Mouse (Mus musculus) forebrain, embryonic 11.5 days (tissue): ENCODE measurements around the gene Dcaf8. TPM values are rescaled to one million over a fixed set of nuclear protein-coding genes. Genes with fewer than 3 reads are reported as not detected.
A peak's percentile ranks its signal among the peaks of the same experiment; 100 is the strongest.

Source experiments
- ATAC-seq: fragments of 200-750 bp; cut with Nextera tagmentation; replicated peaks from 2 replicates; pipeline ENCODE4 v1.8.0; 2017; ENCODE audit warnings: moderate TSS enrichment; ENCODE audit not compliant: low FRiP score
- DNase-seq: peaks from one replicate; pipeline ENCODE4 v3.0.0-alpha.2; 2017; ENCODE audit warnings: low spot score
- H3K27ac ChIP-seq: fragments of 300-500 bp; sonication (generic); 2 replicates; pipeline ENCODE4 v1.5.1; 2014; ENCODE audit warnings: low read depth, low read length
- H3K27me3 ChIP-seq: fragments of 300-500 bp; sonication (generic); 2 replicates; pipeline ENCODE4 v1.6.1; 2014; ENCODE audit warnings: mild to moderate bottlenecking, low read length, mixed read lengths; ENCODE audit not compliant: control insufficient read depth, insufficient read depth
- H3K36me3 ChIP-seq: fragments of 300-500 bp; sonication (generic); 2 replicates; pipeline ENCODE4 v1.6.1; 2014; ENCODE audit warnings: mild to moderate bottlenecking, low read length, moderate library complexity, mixed read lengths; ENCODE audit not compliant: control insufficient read depth, insufficient read depth
- H3K4me1 ChIP-seq: fragments of 300-500 bp; sonication (generic); replicated peaks from 2 replicates; pipeline ENCODE4 v1.6.1; 2014; ENCODE audit warnings: low read length, mixed read lengths; ENCODE audit not compliant: control insufficient read depth, insufficient read depth
- H3K4me2 ChIP-seq: fragments of 300-500 bp; sonication (generic); 2 replicates; pipeline ENCODE4 v1.6.1; 2014; ENCODE audit warnings: low read depth, mild to moderate bottlenecking, low read length, moderate library complexity, mixed read lengths; ENCODE audit not compliant: severe bottlenecking
- H3K4me3 ChIP-seq: fragments of 300-500 bp; sonication (generic); 2 replicates; pipeline ENCODE4 v1.5.1; 2014; ENCODE audit warnings: low read depth, low read length
- H3K9ac ChIP-seq: fragments of 300-500 bp; sonication (generic); 2 replicates; pipeline ENCODE4 v1.6.1; 2014; ENCODE audit warnings: low read length
- H3K9me3 ChIP-seq: fragments of 300-500 bp; sonication (generic); 2 replicates; pipeline ENCODE4 v1.6.1; 2016; ENCODE audit warnings: low read length, mixed read lengths; ENCODE audit not compliant: control insufficient read depth
- WGBS: fragments of 180-500 bp; shearing (Covaris S2); extraction: QIAGEN DNeasy Blood & Tissue Kit; methylation state at CpG from one replicate; pipeline ENCODE4 v1.1.7; 2014; 5-methylcytosine and 5-hydroxymethylcytosine counted together
- polyA plus RNA-seq: library from polyadenylated mRNA; unstranded; fragments of >200 nt; fragmentation: Nextera tagmentation; extraction: Ambion mirVana; gene quantifications from 2 replicates; pipeline ENCODE4 v1.2.1, GENCODE M21; 2014

The Dcaf8 gene
- polyA plus RNA-seq, 1 experiment from 2014 or later = 116 TPM

DNA sequence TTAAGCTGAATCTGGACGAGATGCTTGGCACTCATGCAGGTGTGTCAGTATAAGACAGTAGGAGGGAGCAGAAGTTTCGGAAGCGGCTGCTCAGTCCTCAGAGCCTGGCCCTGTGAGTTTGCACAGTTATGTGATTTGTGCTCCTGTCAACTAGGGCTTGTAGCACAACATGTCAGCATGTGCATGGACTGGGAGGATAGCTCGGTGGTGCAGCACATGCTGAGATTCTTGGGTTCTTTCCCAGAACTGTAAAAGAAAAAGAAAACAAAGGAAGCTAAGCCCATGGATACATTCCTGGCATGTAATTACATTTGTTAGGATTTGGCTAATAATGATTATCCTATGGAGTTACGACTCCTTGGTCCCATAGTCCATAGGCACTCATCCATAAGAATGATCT, 25.3 kb downstream of the Dcaf8 start:
- Histone ChIP-seq H3K27me3 (no peaks in the 10 kb centered on the region), H3K27ac (no peak overlapping the region), H3K4me3 (no peak overlapping the region), H3K9ac (no peak overlapping the region), H3K4me2 (no peak overlapping the region), H3K4me1 (no peaks in the 10 kb centered on the region), H3K9me3 (no peaks in the 10 kb centered on the region), H3K36me3 (peaks cover 22% of the 10 kb centered on the region)
- WGBS = 84% methylated on average over 5 of the region's 5 CpGs
- ATAC-seq (no peak), DNase-seq (no peak)

GRCm38 (mm10) chr1:172177791-172178190, 29.9 kb downstream of the Dcaf8 start:
- H3K27me3 ChIP-seq = no peaks in the 10 kb centered on the region
- no peaks in the 10 kb centered on the region for H3K4me1 ChIP-seq
- H3K9me3 ChIP-seq = no peaks in the 10 kb centered on the region
- 90% methylated on average over 7 of the region's 7 CpGs for WGBS
- H3K27ac ChIP-seq = no peak overlapping the region
- H3K36me3 ChIP-seq = peaks cover 7% of the 10 kb centered on the region; the same call in 1 of the 2 replicates
- no peak overlapping the region for H3K4me2 ChIP-seq
- no peak overlapping the region for H3K4me3 ChIP-seq
- ATAC-seq (no peak), DNase-seq (no peak)
- H3K9ac ChIP-seq = no peak overlapping the region

DNA sequence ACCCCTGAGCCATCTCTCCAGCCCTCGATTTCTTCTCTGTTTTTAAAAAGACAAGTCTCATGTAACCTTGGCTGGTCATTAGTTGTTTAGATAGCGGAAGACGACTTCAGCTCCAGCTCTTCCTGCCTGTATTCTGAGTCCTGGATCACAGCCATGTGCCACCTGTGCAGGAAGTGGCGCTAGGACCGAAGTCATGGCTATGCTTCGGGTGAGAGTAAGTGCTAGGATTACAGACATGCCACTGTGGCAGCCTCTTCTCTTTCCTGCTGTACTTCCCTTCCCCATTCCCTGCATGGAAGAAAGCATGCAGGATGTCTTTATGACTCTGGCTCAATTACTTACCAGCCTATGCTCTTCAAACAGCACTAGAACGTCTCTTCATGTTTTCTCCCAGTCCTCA, 31.2 kb downstream of the Dcaf8 start:
- H3K27ac ChIP-seq = no peak overlapping the region
- no peaks in the 10 kb centered on the region for H3K27me3 ChIP-seq
- H3K4me3 ChIP-seq = no peak overlapping the region
- DNase-seq = no peak
- peaks cover 3% of the 10 kb centered on the region; the same call in 1 of the 2 replicates for H3K36me3 ChIP-seq
- H3K9ac ChIP-seq = no peak overlapping the region
- H3K9me3 ChIP-seq = no peaks in the 10 kb centered on the region
- WGBS = 85% methylated on average over 7 of the region's 7 CpGs
- no peaks in the 10 kb centered on the region for H3K4me1 ChIP-seq
- no peak for ATAC-seq
- H3K4me2 ChIP-seq = no peak overlapping the region

DNA sequence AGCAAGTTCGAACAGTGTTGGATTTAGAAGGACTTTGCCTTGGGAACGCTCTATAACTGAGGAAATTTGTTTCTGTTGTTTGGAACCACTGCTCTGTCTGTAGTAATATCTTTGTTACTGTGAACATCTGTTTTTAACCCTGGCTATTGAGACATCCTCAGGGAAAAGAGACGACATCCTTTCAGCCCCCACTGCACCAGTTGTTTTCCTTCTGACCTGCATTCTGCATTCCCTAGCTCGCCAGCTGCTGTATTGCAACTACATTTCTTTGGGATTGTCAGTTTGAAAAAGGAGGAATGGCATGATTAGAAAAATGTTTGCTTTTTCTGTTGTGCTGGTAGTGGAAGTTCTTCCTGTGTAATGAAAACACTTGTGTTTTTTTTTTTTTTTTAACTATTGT, 33.0 kb downstream of the Dcaf8 start:
- DNase-seq (no peak), ATAC-seq (no peak)
- no peak overlapping the region for H3K4me3 ChIP-seq
- no peak overlapping the region for H3K4me2 ChIP-seq
- H3K4me1 ChIP-seq = no peaks in the 10 kb centered on the region
- H3K27me3 ChIP-seq = no peaks in the 10 kb centered on the region
- no peaks in the 10 kb centered on the region; the same call in 1 of the 2 replicates for H3K36me3 ChIP-seq
- H3K9ac ChIP-seq = no peak overlapping the region
- H3K27ac ChIP-seq = no peak overlapping the region
- WGBS = 89% methylated on average over 4 of the region's 4 CpGs
- no peaks in the 10 kb centered on the region for H3K9me3 ChIP-seq

DNA sequence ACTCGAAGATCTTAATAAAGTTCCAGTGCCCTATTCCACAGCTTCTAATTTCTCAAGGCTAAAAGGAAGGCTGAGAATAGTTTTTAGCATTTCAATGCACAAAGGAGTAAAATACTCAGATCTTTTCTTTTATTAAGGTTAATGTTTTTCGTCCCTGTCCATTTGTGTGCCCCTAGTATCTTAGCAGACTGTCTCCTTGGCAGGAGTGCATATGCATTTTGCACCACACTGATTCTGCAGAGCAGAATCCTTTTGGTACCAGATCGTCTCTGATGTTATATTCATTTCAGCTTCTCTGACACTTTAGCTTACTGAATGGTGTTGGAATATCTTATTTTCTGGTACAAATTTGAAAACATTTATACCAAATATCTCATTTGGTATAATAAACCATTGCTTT, 33.9 kb downstream of the Dcaf8 start:
- H3K27ac ChIP-seq = no peak overlapping the region
- DNase-seq = no peak
- H3K4me2 ChIP-seq = no peak overlapping the region
- ATAC-seq = no peak
- no peaks in the 10 kb centered on the region for H3K9me3 ChIP-seq
- H3K4me3 ChIP-seq = no peak overlapping the region
- no peak overlapping the region for H3K9ac ChIP-seq
- no peaks in the 10 kb centered on the region for H3K27me3 ChIP-seq
- H3K36me3 ChIP-seq = peaks cover under 1% of the 10 kb centered on the region
- H3K4me1 ChIP-seq = no peaks in the 10 kb centered on the region
- 91% methylated on average over 3 of the region's 3 CpGs for WGBS

DNA sequence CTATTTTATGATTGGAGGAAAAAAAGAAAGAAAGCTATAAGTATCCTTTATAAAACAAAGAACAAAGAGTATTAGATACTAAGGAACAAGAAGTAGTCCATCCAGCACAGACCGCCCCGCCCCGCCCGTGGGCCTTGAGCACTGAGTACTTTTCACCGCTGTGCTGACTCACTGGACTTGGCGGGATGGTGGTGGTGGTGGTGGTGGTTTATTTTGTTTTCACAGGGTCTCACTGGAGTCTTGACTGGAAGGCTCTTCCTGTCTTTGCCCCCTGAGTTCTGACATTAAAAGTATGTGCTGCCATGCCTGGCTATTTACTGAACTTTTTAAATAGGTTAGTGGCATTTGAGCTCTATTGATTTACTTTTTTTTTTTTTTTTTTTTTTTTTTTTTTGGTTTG, 35.2 kb downstream of the Dcaf8 start:
- no peak overlapping the region for H3K4me2 ChIP-seq
- 98% methylated on average over 6 of the region's 6 CpGs for WGBS

DNA sequence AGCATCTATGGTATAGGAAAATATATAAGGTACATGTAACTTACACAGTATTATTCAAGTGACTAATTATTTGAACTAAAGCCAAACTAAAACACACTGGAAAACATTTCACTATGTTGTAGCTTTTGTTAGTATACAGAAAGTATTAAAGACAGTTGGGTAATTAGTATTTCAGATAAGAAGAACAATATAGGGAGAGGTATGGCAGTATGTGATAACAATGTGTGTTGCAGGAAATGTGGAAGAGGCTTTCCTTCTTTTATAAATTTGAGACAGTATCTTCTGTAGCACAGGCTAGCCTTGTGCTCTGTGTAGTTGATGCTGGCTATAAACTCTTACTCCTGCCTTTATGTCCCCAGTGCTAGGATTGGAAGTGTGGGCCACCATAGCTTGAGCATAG, 36.0 kb downstream of the Dcaf8 start:
- Histone ChIP-seq H3K9ac (no peak overlapping the region), H3K4me3 (no peak overlapping the region), H3K4me1 (no peaks in the 10 kb centered on the region), H3K4me2 (no peak overlapping the region), H3K27ac (no peak overlapping the region), H3K36me3 (peaks cover 4% of the 10 kb centered on the region), H3K27me3 (no peaks in the 10 kb centered on the region), H3K9me3 (no peaks in the 10 kb centered on the region)
- ATAC-seq = no peak
- no peak for DNase-seq

More for the DNA sequence above, 35.2 kb downstream of the Dcaf8 start:
- ATAC-seq (no peak), DNase-seq (no peak)
- Histone ChIP-seq H3K27me3 (no peaks in the 10 kb centered on the region), H3K4me1 (no peaks in the 10 kb centered on the region), H3K9me3 (no peaks in the 10 kb centered on the region), H3K27ac (no peak overlapping the region), H3K4me3 (no peak overlapping the region), H3K9ac (no peak overlapping the region), H3K36me3 (peaks cover 4% of the 10 kb centered on the region)

DNA sequence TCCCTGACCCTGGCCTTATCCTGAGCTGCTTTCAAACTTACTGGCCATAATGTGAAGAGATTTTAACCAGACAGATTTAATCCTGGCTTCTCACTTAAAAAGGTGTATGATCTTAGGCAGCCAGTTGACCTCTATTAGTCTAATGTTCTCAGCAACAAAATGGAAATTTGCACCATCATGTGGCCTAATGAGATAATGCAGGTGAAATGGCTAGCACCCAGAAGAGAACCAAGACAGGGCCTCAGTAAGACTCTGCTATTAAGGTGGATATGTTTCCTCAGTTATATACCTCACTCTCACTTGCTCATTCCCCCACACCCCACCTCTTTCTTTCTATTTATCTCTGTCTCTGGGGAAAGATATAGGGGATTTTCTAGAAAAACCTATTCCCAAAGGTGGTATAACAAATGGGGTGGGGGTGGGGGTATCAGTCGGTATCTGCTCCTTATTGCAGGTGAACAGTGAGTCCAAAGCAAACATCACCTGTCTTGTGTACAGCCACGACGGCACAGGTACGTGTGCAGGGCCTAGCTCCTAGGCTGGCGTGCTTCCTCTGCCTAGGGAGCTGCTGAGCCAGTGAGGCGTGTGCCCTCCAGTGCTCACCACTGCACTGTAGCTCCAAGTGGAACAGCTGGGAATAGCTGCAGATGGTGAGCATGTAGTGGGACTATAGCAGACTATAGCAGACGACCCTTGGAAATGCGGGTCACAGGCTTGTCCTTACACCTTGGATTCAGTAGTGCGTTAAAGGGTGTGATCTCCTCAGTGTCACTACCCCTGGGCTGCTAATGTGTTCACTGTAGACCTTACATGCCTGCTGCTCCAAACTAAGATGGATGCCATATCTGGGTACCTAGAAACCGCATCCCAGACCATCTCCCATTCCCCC, 38.8 kb downstream of the Dcaf8 start:
- H3K36me3 ChIP-seq = peaks cover 8% of the 10 kb centered on the region
- H3K9ac ChIP-seq = no peak overlapping the region
- no peaks in the 10 kb centered on the region for H3K27me3 ChIP-seq
- no peak for DNase-seq
- no peak overlapping the region for H3K27ac ChIP-seq
- H3K4me3 ChIP-seq = no peak overlapping the region
- no peak overlapping the region for H3K4me2 ChIP-seq
- ATAC-seq = 0 out of 2 replicates have a peak, but pooled peaks have one; percentile 27
- WGBS = 94% methylated on average over 10 of the region's 10 CpGs
- H3K9me3 ChIP-seq = no peaks in the 10 kb centered on the region
- no peaks in the 10 kb centered on the region for H3K4me1 ChIP-seq

DNA sequence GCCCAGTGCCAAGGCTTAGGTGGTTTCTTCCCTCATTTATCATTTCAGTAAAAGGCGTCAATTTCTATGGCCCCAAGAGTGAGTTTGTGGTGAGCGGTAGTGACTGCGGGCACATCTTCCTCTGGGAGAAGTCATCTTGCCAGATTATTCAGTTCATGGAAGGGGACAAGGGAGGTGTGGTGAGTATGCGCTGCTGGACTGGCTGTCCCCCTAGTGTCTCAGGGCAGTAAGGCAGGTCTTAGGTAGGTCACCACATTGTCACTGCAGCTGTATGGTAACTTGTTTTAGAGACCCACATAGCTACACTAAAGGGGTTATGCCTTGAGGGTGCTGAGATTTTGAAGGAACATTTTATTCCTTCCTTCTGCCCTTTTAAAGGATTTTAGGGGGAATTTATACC, 41.0 kb downstream of the Dcaf8 start:
- Histone ChIP-seq H3K27ac (no peak overlapping the region), H3K4me1 (no peaks in the 10 kb centered on the region), H3K9ac (no peak overlapping the region), H3K27me3 (no peaks in the 10 kb centered on the region), H3K4me2 (no peak overlapping the region), H3K4me3 (no peak overlapping the region), H3K9me3 (no peaks in the 10 kb centered on the region), H3K36me3 (peaks cover 8% of the 10 kb centered on the region)
- 0 out of 2 replicates have a peak, but pooled peaks have one; percentile 49 for ATAC-seq
- no peak for DNase-seq
- 83% methylated on average over 4 of the region's 4 CpGs for WGBS
